Mouse (Mus musculus): ENCODE data around the gene Hspb1. TPM values are rescaled to one million over a fixed set of nuclear protein-coding genes. Genes with fewer than 3 reads are reported as not detected.

Gene Hspb1
- polyA plus RNA-seq, 1 experiment from 2014 or later, result 113 TPM

GRCm38 (mm10) chr5:135867637-135868593 lies 19.8 kb upstream of the Hspb1 start:
- peak overlapping the region; percentile 58 for H3K9ac ChIP-seq (ENCODE audit: low read depth, low read length)
- no peaks in the 10 kb centered on the region for H3K9me3 ChIP-seq (replicated peaks; ENCODE audit: low read length)
- H3K4me3 ChIP-seq (replicated peaks; ENCODE audit: low read depth, low read length), result peak overlapping the region; percentile 49
- H3K4me1 ChIP-seq (replicated peaks; ENCODE audit: insufficient read depth, low read length), result peaks cover 6% of the 10 kb centered on the region; the same call in 1 of the 2 replicates
- ATAC-seq (replicated peaks; ENCODE audit: low FRiP score, low read depth) (peak; percentile 27; the same call in 1 of the 2 replicates), DNase-seq (ENCODE audit: low spot score) (peak; percentile 55)
- no peak overlapping the region for H3K27ac ChIP-seq
- WGBS, result under 1% methylated on average over 85 of the region's 89 CpGs
- H3K4me2 ChIP-seq (ENCODE audit: low read length), result peak overlapping the region; percentile 86
- H3K36me3 ChIP-seq (ENCODE audit: insufficient read depth, low read length), result no peaks in the 10 kb centered on the region
- TF ChIP-seq CTCF (IDR thresholded peaks at IDR 0.05; ENCODE audit: low read depth), result no peak
- peaks cover 20% of the 10 kb centered on the region for H3K27me3 ChIP-seq (ENCODE audit: insufficient read depth, low read length)

- peaks cover 20% of the 10 kb centered on the region for H3K27me3 ChIP-seq (ENCODE audit: insufficient read depth, low read length)
- peaks cover 6% of the 10 kb centered on the region; the same call in 1 of the 2 replicates for H3K4me1 ChIP-seq (replicated peaks; ENCODE audit: insufficient read depth, low read length)
- 0 out of 2 replicates have a peak overlapping the region, but pooled peaks have one; percentile 24 for H3K9ac ChIP-seq (ENCODE audit: low read depth, low read length)
- H3K4me2 ChIP-seq (ENCODE audit: low read length), result peak overlapping the region; percentile 86
- ATAC-seq (replicated peaks; ENCODE audit: low FRiP score, low read depth) (no peak), DNase-seq (ENCODE audit: low spot score) (no peak)
- H3K27ac ChIP-seq, result no peak overlapping the region
- TF ChIP-seq CTCF (IDR thresholded peaks at IDR 0.05; ENCODE audit: low read depth), result no peak
- WGBS, result 3% methylated on average over 27 of the region's 27 CpGs
- peak overlapping the region; percentile 49 for H3K4me3 ChIP-seq (replicated peaks; ENCODE audit: low read depth, low read length)
- H3K9me3 ChIP-seq (replicated peaks; ENCODE audit: low read length), result no peaks in the 10 kb centered on the region
- H3K36me3 ChIP-seq (ENCODE audit: insufficient read depth, low read length), result no peaks in the 10 kb centered on the region
These were observed 19.1 kb upstream of the Hspb1 start for GRCm38 (mm10) chr5:135868653-135869052.

DNA sequence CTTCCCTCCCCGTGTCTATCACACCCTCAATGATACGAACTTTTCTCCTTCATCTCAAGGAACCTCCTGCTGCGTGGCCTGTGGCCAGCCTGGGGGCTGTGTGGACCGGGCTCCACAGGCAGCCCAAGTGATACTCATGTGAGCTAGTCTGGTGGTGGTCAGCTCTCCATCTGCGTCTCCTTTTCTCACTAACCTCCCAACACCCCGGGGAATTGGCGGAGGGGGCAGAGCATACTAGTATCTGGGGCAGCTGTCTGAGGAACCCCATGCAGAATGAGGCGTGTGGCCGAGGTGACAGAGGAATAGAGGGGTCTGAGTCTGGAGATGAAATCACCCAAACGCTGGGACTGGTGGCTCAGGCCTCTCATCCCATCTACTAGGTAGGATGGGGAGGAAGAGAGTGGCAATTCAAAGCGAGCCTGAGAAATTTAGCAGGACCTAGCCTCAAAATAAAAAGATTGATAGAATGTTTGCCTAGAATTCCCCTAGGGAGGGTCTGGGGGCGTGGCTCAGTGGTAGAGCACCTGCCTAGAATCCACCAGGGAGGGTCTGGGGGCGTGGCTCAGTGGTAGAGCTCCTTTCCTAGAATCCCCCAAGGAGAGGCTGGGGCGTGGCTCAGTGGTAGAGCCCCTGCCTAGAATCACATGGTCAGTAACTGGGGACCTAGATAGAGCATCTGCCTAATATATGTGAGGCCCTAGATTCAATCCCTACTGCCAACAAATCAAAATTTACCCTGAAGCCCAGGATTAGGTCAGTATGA lies 17.9 kb upstream of the Hspb1 start:
- Histone ChIP-seq H3K9me3 (replicated peaks; ENCODE audit: low read length) (no peaks in the 10 kb centered on the region), H3K27ac (no peak overlapping the region), H3K4me3 (replicated peaks; ENCODE audit: low read depth, low read length) (no peak overlapping the region), H3K4me1 (replicated peaks; ENCODE audit: insufficient read depth, low read length) (peaks cover 6% of the 10 kb centered on the region; the same call in 1 of the 2 replicates), H3K9ac (ENCODE audit: low read depth, low read length) (no peak overlapping the region), H3K36me3 (ENCODE audit: insufficient read depth, low read length) (no peaks in the 10 kb centered on the region), H3K4me2 (ENCODE audit: low read length) (no peak overlapping the region), H3K27me3 (ENCODE audit: insufficient read depth, low read length) (peaks cover 20% of the 10 kb centered on the region)
- WGBS, result 73% methylated on average over 14 of the region's 14 CpGs
- TF ChIP-seq CTCF (IDR thresholded peaks at IDR 0.05; ENCODE audit: low read depth), result no peak
- DNase-seq (ENCODE audit: low spot score) (no peak), ATAC-seq (replicated peaks; ENCODE audit: low FRiP score, low read depth) (no peak)

DNA sequence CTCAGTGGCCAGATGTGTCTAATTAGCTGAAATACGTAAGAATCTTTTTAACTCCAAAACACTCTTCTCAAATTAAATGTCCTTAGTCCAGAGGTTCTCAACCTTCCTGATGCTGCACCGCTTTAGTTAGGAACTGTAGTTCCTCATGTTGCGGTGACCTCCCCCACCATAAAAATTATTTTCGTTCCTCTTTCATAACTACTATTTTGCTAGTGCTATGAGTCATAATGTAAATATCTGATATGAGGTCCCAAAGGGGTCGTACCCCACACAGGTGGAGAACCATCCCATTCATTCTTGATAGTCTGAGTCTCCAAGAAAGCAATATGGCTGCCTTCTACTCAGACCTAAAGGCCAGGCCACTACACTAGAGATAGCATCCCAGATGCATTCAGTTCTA lies 17.2 kb upstream of the Hspb1 start:
- H3K4me1 ChIP-seq (replicated peaks; ENCODE audit: insufficient read depth, low read length), result peaks cover 6% of the 10 kb centered on the region; the same call in 1 of the 2 replicates

GRCm38 (mm10) chr5:135872996-135873395 lies 14.7 kb upstream of the Hspb1 start:
- peaks cover 13% of the 10 kb centered on the region for H3K27me3 ChIP-seq (ENCODE audit: insufficient read depth, low read length)
- no peak overlapping the region for H3K9ac ChIP-seq (ENCODE audit: low read depth, low read length)
- no peaks in the 10 kb centered on the region for H3K36me3 ChIP-seq (ENCODE audit: insufficient read depth, low read length)
- H3K27ac ChIP-seq, result no peak overlapping the region
- H3K4me2 ChIP-seq (ENCODE audit: low read length), result no peak overlapping the region
- WGBS, result 22% methylated on average over 16 of the region's 16 CpGs
- no peaks in the 10 kb centered on the region for H3K9me3 ChIP-seq (replicated peaks; ENCODE audit: low read length)
- no peak for ATAC-seq (replicated peaks; ENCODE audit: low FRiP score, low read depth)
- H3K4me3 ChIP-seq (replicated peaks; ENCODE audit: low read depth, low read length), result no peak overlapping the region
- no peak for DNase-seq (ENCODE audit: low spot score)
- peaks cover 6% of the 10 kb centered on the region; the same call in 1 of the 2 replicates for H3K4me1 ChIP-seq (replicated peaks; ENCODE audit: insufficient read depth, low read length)
- no peak for TF ChIP-seq CTCF (IDR thresholded peaks at IDR 0.05; ENCODE audit: low read depth)

More for the DNA sequence above, 17.2 kb upstream of the Hspb1 start:
- no peaks in the 10 kb centered on the region for H3K36me3 ChIP-seq (ENCODE audit: insufficient read depth, low read length)
- DNase-seq (ENCODE audit: low spot score) (no peak), ATAC-seq (replicated peaks; ENCODE audit: low FRiP score, low read depth) (no peak)
- no peak overlapping the region for H3K9ac ChIP-seq (ENCODE audit: low read depth, low read length)
- H3K27ac ChIP-seq, result no peak overlapping the region
- no peak for TF ChIP-seq CTCF (IDR thresholded peaks at IDR 0.05; ENCODE audit: low read depth)
- WGBS, result 90% methylated on average over 5 of the region's 5 CpGs
- H3K4me2 ChIP-seq (ENCODE audit: low read length), result no peak overlapping the region
- H3K27me3 ChIP-seq (ENCODE audit: insufficient read depth, low read length), result peaks cover 20% of the 10 kb centered on the region
- no peak overlapping the region for H3K4me3 ChIP-seq (replicated peaks; ENCODE audit: low read depth, low read length)
- H3K9me3 ChIP-seq (replicated peaks; ENCODE audit: low read length), result no peaks in the 10 kb centered on the region

GRCm38 (mm10) chr5:135873753-135874152 lies 14.0 kb upstream of the Hspb1 start:
- no peak overlapping the region for H3K4me3 ChIP-seq (replicated peaks; ENCODE audit: low read depth, low read length)
- peaks cover 4% of the 10 kb centered on the region; the same call in 1 of the 2 replicates for H3K4me1 ChIP-seq (replicated peaks; ENCODE audit: insufficient read depth, low read length)
- H3K27ac ChIP-seq, result no peak overlapping the region
- 78% methylated on average over 9 of the region's 9 CpGs for WGBS
- ATAC-seq (replicated peaks; ENCODE audit: low FRiP score, low read depth) (no peak), DNase-seq (ENCODE audit: low spot score) (no peak)
- no peaks in the 10 kb centered on the region for H3K9me3 ChIP-seq (replicated peaks; ENCODE audit: low read length)
- H3K4me2 ChIP-seq (ENCODE audit: low read length), result no peak overlapping the region
- no peaks in the 10 kb centered on the region for H3K36me3 ChIP-seq (ENCODE audit: insufficient read depth, low read length)
- peaks cover 9% of the 10 kb centered on the region for H3K27me3 ChIP-seq (ENCODE audit: insufficient read depth, low read length)
- no peak for TF ChIP-seq CTCF (IDR thresholded peaks at IDR 0.05; ENCODE audit: low read depth)
- no peak overlapping the region for H3K9ac ChIP-seq (ENCODE audit: low read depth, low read length)

All from kidney, postnatal 0 days (tissue).